Mouse (Mus musculus) midbrain, embryonic 14.5 days (tissue): Measurements from ENCODE around the gene Nhp2. TPM values are rescaled to one million over a fixed set of nuclear protein-coding genes. Genes with fewer than 3 reads are reported as not detected.

Source experiments
- ATAC-seq: fragments of 200-750 bp; cut with Nextera tagmentation; 2 replicates; pipeline ENCODE4 v1.8.0; 2017; ENCODE audit warnings: moderate number of reproducible peaks, moderate library complexity; ENCODE audit not compliant: low FRiP score, low TSS enrichment
- DNase-seq: peaks from one replicate; pipeline ENCODE4 v3.0.0-alpha.2; 2015
- H3K27ac ChIP-seq: fragments of 300-500 bp; sonication (generic); replicated peaks from 2 replicates; pipeline ENCODE4 v1.5.1; 2014; ENCODE audit warnings: mild to moderate bottlenecking, low read depth, low read length, moderate library complexity
- H3K27me3 ChIP-seq: fragments of 300-500 bp; sonication (generic); 2 replicates; pipeline ENCODE4 v1.6.1; 2014; ENCODE audit warnings: low read length, control low read depth, mixed read lengths; ENCODE audit not compliant: control insufficient read depth, insufficient read depth
- H3K36me3 ChIP-seq: fragments of 300-500 bp; sonication (generic); 2 replicates; pipeline ENCODE4 v1.6.1; 2014; ENCODE audit warnings: low read length, control low read depth; ENCODE audit not compliant: control insufficient read depth, insufficient read depth
- H3K4me1 ChIP-seq: fragments of 300-500 bp; sonication (generic); 2 replicates; pipeline ENCODE4 v1.6.1; 2014; ENCODE audit warnings: mild to moderate bottlenecking, antibody characterized with exemption, low read length, control low read depth; ENCODE audit not compliant: control insufficient read depth, insufficient read depth
- H3K4me2 ChIP-seq: fragments of 300-500 bp; sonication (generic); 2 replicates; pipeline ENCODE4 v1.6.1; 2014; ENCODE audit warnings: mild to moderate bottlenecking, low read length, moderate library complexity
- H3K4me3 ChIP-seq: fragments of 300-500 bp; sonication (generic); replicated peaks from 2 replicates; pipeline ENCODE4 v1.5.1; 2014; ENCODE audit warnings: low read depth, low read length
- H3K9ac ChIP-seq: fragments of 300-500 bp; sonication (generic); replicated peaks from 2 replicates; pipeline ENCODE4 v1.6.1; 2014; ENCODE audit warnings: mild to moderate bottlenecking, low read length, moderate library complexity
- H3K9me3 ChIP-seq: fragments of 300-500 bp; sonication (generic); 2 replicates; pipeline ENCODE4 v1.6.1; 2016; ENCODE audit warnings: low read length, control low read depth, mixed read lengths; ENCODE audit not compliant: control insufficient read depth
- WGBS: fragments of 180-500 bp; shearing (Covaris S2); extraction: QIAGEN DNeasy Blood & Tissue Kit; methylation state at CpG from one replicate; pipeline ENCODE4 v1.1.7; 2014; 5-methylcytosine and 5-hydroxymethylcytosine counted together
- polyA plus RNA-seq: library from polyadenylated mRNA; unstranded; fragments of >200 nt; fragmentation: Nextera tagmentation; extraction: Ambion mirVana; gene quantifications from 2 replicates; pipeline ENCODE4 v1.2.1, GENCODE M21; 2014

The Nhp2 gene
- polyA plus RNA-seq, 1 experiment from 2014 or later, result 107 TPM

DNA sequence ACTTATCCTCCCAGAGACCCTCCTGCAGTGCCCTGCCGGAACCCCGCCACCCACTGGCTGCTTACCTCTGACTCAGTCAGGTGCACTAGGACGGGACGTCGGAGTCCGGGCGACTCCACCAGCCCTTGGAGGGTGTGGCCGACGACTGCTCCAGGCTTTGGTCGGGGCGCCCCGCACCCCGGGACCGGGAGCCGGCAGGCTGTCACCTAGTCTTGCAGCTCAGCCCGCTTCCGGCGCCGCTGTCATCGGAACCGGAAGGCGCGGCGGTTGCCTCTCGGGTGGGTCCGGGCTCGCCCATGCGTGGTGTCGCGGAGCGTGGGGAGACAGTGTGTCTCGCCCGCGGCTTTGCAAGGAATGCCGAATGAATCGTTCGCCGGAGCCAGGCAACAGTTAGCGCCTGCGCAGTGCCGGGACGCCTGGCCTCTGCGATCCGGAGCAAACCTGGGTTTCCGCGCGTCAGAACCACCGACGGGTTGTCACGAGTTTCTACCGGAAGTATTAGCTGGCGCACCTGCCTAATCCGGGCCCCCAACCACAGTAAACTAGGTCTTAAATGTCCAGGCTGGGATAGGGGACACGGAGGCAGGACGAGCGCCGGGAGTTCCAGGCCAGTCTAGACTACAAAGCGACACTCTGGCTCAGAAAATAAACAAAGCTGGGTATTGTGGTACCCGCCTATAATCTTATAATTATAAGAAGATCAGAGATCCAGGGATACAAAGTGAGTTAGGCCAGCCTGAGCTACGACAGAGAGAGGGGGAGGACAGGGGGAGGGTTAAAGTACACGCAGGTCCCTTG lies 16.2 kb downstream of the Nhp2 start, which contains the start of gene Rmnd5b:
Gene Rmnd5b (minus strand): TSS at position 372 of the 798 bp plus-strand sequence.
- H3K4me2 ChIP-seq, result peak within 1 kb of the TSS; percentile 86

GRCm38 (mm10) chr11:51636323-51636684 lies 16.8 kb downstream of the Nhp2 start:
- Histone ChIP-seq H3K9me3 (no peaks in the 10 kb centered on the region), H3K4me2 (peak overlapping the region; percentile 86), H3K4me1 (peaks cover 12% of the 10 kb centered on the region), H3K27ac (peak overlapping the region; percentile 80), H3K4me3 (peak overlapping the region; percentile 74), H3K27me3 (peaks cover 3% of the 10 kb centered on the region; the same call in 1 of the 2 replicates), H3K9ac (peak overlapping the region; percentile 69), H3K36me3 (no peaks in the 10 kb centered on the region)
- 3% methylated on average over 6 of the region's 6 CpGs for WGBS
- peak; percentile 82 for DNase-seq
- no peak; the same call in 1 of the 2 replicates for ATAC-seq

More for the DNA sequence above, 16.2 kb downstream of the Nhp2 start, which contains the start of gene Rmnd5b:
- no peaks in the 10 kb centered on the region for H3K9me3 ChIP-seq
- peak within 1 kb of the TSS; percentile 80 for H3K27ac ChIP-seq
- peak within 1 kb of the TSS; percentile 69 for H3K9ac ChIP-seq
- WGBS, result under 1% methylated on average over 61 of the region's 61 CpGs
- peaks cover 12% of the 10 kb centered on the region for H3K4me1 ChIP-seq
- H3K4me3 ChIP-seq, result peak within 1 kb of the TSS; percentile 74
- H3K27me3 ChIP-seq, result peaks cover 3% of the 10 kb centered on the region; the same call in 1 of the 2 replicates
- peak; percentile 96 for DNase-seq
- no peaks in the 10 kb centered on the region for H3K36me3 ChIP-seq
- peak; percentile 91 for ATAC-seq

- peak overlapping the region; percentile 17; the same call in 1 of the 2 replicates for H3K4me2 ChIP-seq
- no peak overlapping the region; the same call in 1 of the 2 replicates for H3K9ac ChIP-seq
- no peak for DNase-seq
- H3K4me3 ChIP-seq, result no peak overlapping the region
- no peak overlapping the region for H3K27ac ChIP-seq
- no peak for ATAC-seq
- H3K36me3 ChIP-seq, result no peaks in the 10 kb centered on the region
- H3K4me1 ChIP-seq, result peaks cover 12% of the 10 kb centered on the region
- H3K9me3 ChIP-seq, result no peaks in the 10 kb centered on the region
- H3K27me3 ChIP-seq, result peaks cover 3% of the 10 kb centered on the region; the same call in 1 of the 2 replicates
- WGBS, result 4% methylated on average over 17 of the region's 17 CpGs
These were observed 18.5 kb downstream of the Nhp2 start for GRCm38 (mm10) chr11:51637971-51638414.

- peaks cover 3% of the 10 kb centered on the region; the same call in 1 of the 2 replicates for H3K27me3 ChIP-seq
- no peak overlapping the region for H3K4me2 ChIP-seq
- no peaks in the 10 kb centered on the region for H3K9me3 ChIP-seq
- H3K27ac ChIP-seq, result no peak overlapping the region
- peaks cover 12% of the 10 kb centered on the region for H3K4me1 ChIP-seq
- H3K9ac ChIP-seq, result no peak overlapping the region
- DNase-seq, result no peak
- no peaks in the 10 kb centered on the region for H3K36me3 ChIP-seq
- H3K4me3 ChIP-seq, result no peak overlapping the region
- no peak for ATAC-seq
- WGBS, result 73% methylated on average over 5 of the region's 5 CpGs
These were observed 19.0 kb downstream of the Nhp2 start for GRCm38 (mm10) chr11:51638497-51638896.

DNA sequence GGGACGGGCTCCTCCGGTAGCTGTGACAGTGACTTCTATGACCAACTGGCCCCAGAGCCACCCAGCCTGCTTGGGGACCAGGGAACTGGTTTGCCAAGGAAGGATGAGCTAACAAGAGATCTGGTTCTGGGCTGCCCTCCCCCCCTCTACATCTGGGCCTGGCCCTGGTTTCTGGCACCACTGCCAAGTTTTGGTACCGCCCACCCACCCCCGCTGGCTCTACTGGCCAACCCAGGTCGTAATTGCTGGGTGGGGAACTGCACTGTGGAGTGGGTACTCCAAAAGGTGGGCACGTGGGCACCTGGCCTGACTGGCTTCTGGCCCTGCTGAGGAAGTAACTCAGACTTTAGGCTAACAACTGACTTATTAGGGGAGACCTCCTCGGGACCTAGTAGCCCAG lies 21.2 kb downstream of the Nhp2 start:
- Histone ChIP-seq H3K4me1 (peaks cover 5% of the 10 kb centered on the region; the same call in 1 of the 2 replicates), H3K27me3 (peaks cover 3% of the 10 kb centered on the region; the same call in 1 of the 2 replicates), H3K4me2 (no peak overlapping the region), H3K9ac (no peak overlapping the region), H3K4me3 (no peak overlapping the region), H3K27ac (no peak overlapping the region), H3K9me3 (no peaks in the 10 kb centered on the region), H3K36me3 (no peaks in the 10 kb centered on the region)
- WGBS, result 87% methylated on average over 7 of the region's 7 CpGs
- ATAC-seq (no peak), DNase-seq (no peak)

GRCm38 (mm10) chr11:51643202-51643601 lies 23.7 kb downstream of the Nhp2 start:
- Histone ChIP-seq H3K9ac (no peak overlapping the region), H3K36me3 (no peaks in the 10 kb centered on the region), H3K9me3 (no peaks in the 10 kb centered on the region), H3K4me3 (no peak overlapping the region), H3K4me1 (no peaks in the 10 kb centered on the region), H3K4me2 (no peak overlapping the region), H3K27me3 (peaks cover 3% of the 10 kb centered on the region; the same call in 1 of the 2 replicates), H3K27ac (no peak overlapping the region)
- DNase-seq, result no peak
- no peak for ATAC-seq
- WGBS, result 78% methylated on average over 9 of the region's 9 CpGs

DNA sequence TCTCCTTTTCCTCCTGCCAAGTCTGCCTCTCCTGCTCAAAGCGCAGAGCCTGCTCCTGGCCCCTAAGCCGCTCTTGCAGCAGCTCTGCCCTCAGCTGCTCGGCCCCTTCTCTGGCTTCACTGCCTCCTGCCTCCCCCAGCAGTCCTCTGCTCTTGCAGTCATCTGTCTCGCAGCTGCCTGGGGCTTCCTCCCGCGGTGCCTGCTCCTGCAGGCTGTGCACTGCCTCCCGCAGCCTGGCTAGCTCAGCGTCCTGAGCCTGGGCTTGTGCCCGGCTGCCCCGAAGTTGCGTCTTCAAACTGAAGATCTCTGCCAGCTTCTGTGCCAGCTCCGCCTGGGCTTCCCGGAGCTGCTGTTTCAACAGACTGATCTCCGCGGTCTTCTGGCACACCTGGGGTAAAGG lies 24.2 kb downstream of the Nhp2 start:
- Histone ChIP-seq H3K4me2 (no peak overlapping the region), H3K4me3 (no peak overlapping the region), H3K27me3 (no peaks in the 10 kb centered on the region), H3K4me1 (peaks cover 3% of the 10 kb centered on the region; the same call in 1 of the 2 replicates), H3K36me3 (no peaks in the 10 kb centered on the region), H3K27ac (no peak overlapping the region), H3K9ac (no peak overlapping the region), H3K9me3 (no peaks in the 10 kb centered on the region)
- ATAC-seq (no peak), DNase-seq (no peak)
- WGBS, result 59% methylated on average over 15 of the region's 15 CpGs

- 79% methylated on average over 16 of the region's 16 CpGs for WGBS
- no peak overlapping the region for H3K4me2 ChIP-seq
These were observed 24.7 kb downstream of the Nhp2 start for GRCm38 (mm10) chr11:51644217-51644616.

More at GRCm38 (mm10) chr11:51644217-51644616, 24.7 kb downstream of the Nhp2 start:
- Histone ChIP-seq H3K36me3 (no peaks in the 10 kb centered on the region), H3K27me3 (no peaks in the 10 kb centered on the region), H3K27ac (no peak overlapping the region), H3K9me3 (no peaks in the 10 kb centered on the region), H3K4me3 (no peak overlapping the region), H3K9ac (no peak overlapping the region), H3K4me1 (peaks cover 7% of the 10 kb centered on the region)
- ATAC-seq (no peak), DNase-seq (no peak)
